Mouse (Mus musculus): ENCODE data around the gene Nek7. TPM values are rescaled to one million over a fixed set of nuclear protein-coding genes. Genes with fewer than 3 reads are reported as not detected.

Gene Nek7
- total and polyA plus RNA-seq, 3 experiments, result 4.7 to 9.1 TPM; not detected in 1

DNA sequence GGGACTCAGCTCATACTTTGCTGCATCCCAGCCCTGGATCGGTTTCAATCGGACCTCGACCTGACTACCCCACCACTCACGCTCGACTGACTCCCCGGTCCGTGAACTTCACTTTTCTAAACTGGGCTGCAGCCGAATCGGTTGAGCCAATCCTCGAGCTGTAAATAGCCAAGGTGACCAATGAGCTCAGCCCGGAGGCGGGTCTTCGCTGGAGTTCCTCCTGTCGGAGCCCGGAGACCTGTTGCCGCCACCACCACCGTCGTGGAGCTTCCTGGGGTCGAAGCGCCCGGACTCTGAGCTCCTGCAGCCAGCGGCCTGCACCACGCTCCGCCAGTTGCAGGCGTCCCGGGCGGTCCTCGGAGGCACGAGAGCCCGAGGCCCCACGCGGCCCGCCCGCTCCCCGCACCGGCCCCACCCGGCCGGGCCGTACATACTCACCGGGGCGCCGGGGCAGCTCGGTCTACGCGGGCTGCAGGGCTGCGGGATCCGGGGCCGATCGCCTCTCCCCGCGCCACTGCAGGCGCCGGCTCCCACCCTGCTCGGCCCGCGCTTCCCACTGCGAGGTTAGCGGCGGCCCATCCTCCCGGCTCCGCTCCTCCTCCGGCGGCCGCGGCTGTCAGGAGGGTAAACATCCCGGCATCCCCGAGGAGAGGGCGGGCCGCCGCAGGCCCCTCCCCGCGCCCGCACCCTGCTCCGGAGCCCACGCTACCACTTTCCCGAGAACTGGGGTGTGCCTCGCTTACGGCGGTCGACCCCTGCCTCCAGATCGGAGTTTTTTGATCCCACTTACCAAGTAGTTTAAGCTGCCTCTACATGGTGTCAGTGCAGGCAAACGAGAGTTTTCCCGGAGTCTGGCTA, 598 bp downstream of the Nek7 start:
- Histone ChIP-seq H3K27me3 (ENCODE audit: control insufficient read depth in 1 of 2, insufficient read depth in 2 of 2, low read length in 2 of 2) (no peaks in the 10 kb centered on the region), H3K9ac (ENCODE audit: control insufficient read depth, low read depth, low read length, poor library complexity, severe bottlenecking) (peak overlapping the region; percentile 80), H3K4me3 (ENCODE audit: control insufficient read depth in 1 of 2, insufficient read depth in 1 of 2, low read depth in 2 of 2, low read length in 2 of 2) (peak overlapping the region; percentile 63 to 77), H3K36me3 (ENCODE audit: control insufficient read depth in 1 of 2, insufficient read depth in 2 of 2, low read length in 2 of 2) (peaks cover 0 to 10% of the 10 kb centered on the region in 2 experiments; a peak in 2 of 4 replicates), H3K9me3 (replicated peaks; ENCODE audit: insufficient read depth, low read length) (no peaks in the 10 kb centered on the region), H3K79me2 (ENCODE audit: control insufficient read depth, insufficient read depth, low read length, poor library complexity) (peaks cover 8% of the 10 kb centered on the region), H3K4me1 (ENCODE audit: control insufficient read depth in 1 of 2, insufficient read depth in 2 of 2, low read length in 2 of 2) (peaks cover 0 to 7% of the 10 kb centered on the region in 2 experiments; a peak in 3 of 4 replicates), H3K27ac (ENCODE audit: control insufficient read depth, low read depth, low read length) (peak overlapping the region; percentile 66)
- peak; percentile 96 for DNase-seq (ENCODE audit: low read depth, low spot score)
- no peak for TF ChIP-seq MAFK (IDR thresholded peaks at IDR 0.05; ENCODE audit: borderline replicate concordance, low read depth, low read length)
- no peak for TF ChIP-seq RCOR1 (IDR thresholded peaks at IDR 0.05; ENCODE audit: low read depth, low read length)
- TF ChIP-seq NELFE (IDR thresholded peaks at IDR 0.05; ENCODE audit: low read depth, low read length), result peak; percentile 54; the same call in 1 of the 2 replicates
- TF ChIP-seq GATA1 (IDR thresholded peaks at IDR 0.05; ENCODE audit: low read depth, low read length), result no peak
- no peak for TF ChIP-seq KAT2A (conservative IDR thresholded peaks at IDR 0.05; ENCODE audit: low read depth, low read length)
- peak; percentile 49; the same call in 1 of the 2 replicates for TF ChIP-seq ZMIZ1 (IDR thresholded peaks at IDR 0.05; ENCODE audit: low read depth, low read length)
- TF ChIP-seq ELF1 (IDR thresholded peaks at IDR 0.05; ENCODE audit: low read depth, low read length), result 0 out of 2 replicates have a peak, but pooled peaks have one; percentile 17
- peak; percentile 48 for TF ChIP-seq HCFC1 (IDR thresholded peaks at IDR 0.05; ENCODE audit: low read depth, low read length)
- TF ChIP-seq MXI1 (IDR thresholded peaks at IDR 0.05; ENCODE audit: low read depth, low read length), result no peak; the same call in 1 of the 2 replicates
- peak; percentile 56; the same call in 1 of the 2 replicates for TF ChIP-seq MAZ (IDR thresholded peaks at IDR 0.05; ENCODE audit: low read depth, low read length)
- no peak for TF ChIP-seq USF2 (IDR thresholded peaks at IDR 0.05; ENCODE audit: borderline replicate concordance in 1 of 2, insufficient read depth in 1 of 2, low read depth in 1 of 2, low read length in 2 of 2)
- no peak for TF ChIP-seq MEF2A (IDR thresholded peaks at IDR 0.05; ENCODE audit: extremely low read depth, insufficient replicate concordance, low read depth, low read length, poor library complexity, severe bottlenecking)
- TF ChIP-seq CHD1 (IDR thresholded peaks at IDR 0.05; ENCODE audit: low read depth, low read length), result no peak
- TF ChIP-seq ZNF384 (IDR thresholded peaks at IDR 0.05; ENCODE audit: low read depth, low read length), result no peak
- TF ChIP-seq USF1 (IDR thresholded peaks at IDR 0.05; ENCODE audit: low read depth, low read length), result no peak
- TF ChIP-seq ETS1 (IDR thresholded peaks at IDR 0.05; ENCODE audit: low read depth, low read length), result no peak
- TF ChIP-seq MYB (IDR thresholded peaks at IDR 0.05; ENCODE audit: low read depth, low read length), result no peak
- TF ChIP-seq NRF1 (IDR thresholded peaks at IDR 0.05; ENCODE audit: insufficient read depth, low read depth, low read length, poor library complexity, severe bottlenecking), result no peak
- no peak for TF ChIP-seq JUND (IDR thresholded peaks at IDR 0.05; ENCODE audit: low read depth, low read length)
- no peak for TF ChIP-seq RAD21 (IDR thresholded peaks at IDR 0.05; ENCODE audit: low read depth, low read length)
- TF ChIP-seq POLR2AphosphoS5 (IDR thresholded peaks at IDR 0.05; ENCODE audit: borderline replicate concordance, low read depth, low read length), result no peak
- TF ChIP-seq ZC3H11A (IDR thresholded peaks at IDR 0.05; ENCODE audit: low read depth, low read length), result no peak
- no peak for TF ChIP-seq POLR2AphosphoS2 (IDR thresholded peaks at IDR 0.05; ENCODE audit: low read length)
- no peak for TF ChIP-seq UBTF (IDR thresholded peaks at IDR 0.05; ENCODE audit: borderline replicate concordance, insufficient read depth, low read depth, low read length)
- TF ChIP-seq TBP (IDR thresholded peaks at IDR 0.05; ENCODE audit: low read depth, low read length), result peak; percentile 74
- TF ChIP-seq CHD2 (IDR thresholded peaks at IDR 0.05; ENCODE audit: low read length), result peak; percentile 48; the same call in 1 of the 2 replicates
- TF ChIP-seq MAX (IDR thresholded peaks at IDR 0.05; ENCODE audit: low read length), result peak; percentile 74
- 0 out of 2 replicates have a peak, but pooled peaks have one; percentile 24 for TF ChIP-seq MYC (IDR thresholded peaks at IDR 0.05; ENCODE audit: low read depth, low read length)
- TF ChIP-seq ZKSCAN1 (IDR thresholded peaks at IDR 0.05; ENCODE audit: low read depth, low read length), result no peak
- peak in 1 of 2 experiments; percentile 13; a peak in 1 of 4 replicates for TF ChIP-seq EP300 (IDR thresholded peaks at IDR 0.05; ENCODE audit: low read depth in 1 of 2, low read length in 2 of 2)
- no peak for TF ChIP-seq E2F4 (IDR thresholded peaks at IDR 0.05; ENCODE audit: borderline replicate concordance, low read depth, low read length)
- peak; percentile 60 to 73; a peak in 3 of 4 replicates for TF ChIP-seq POLR2A (IDR thresholded peaks at IDR 0.05; ENCODE audit: control insufficient read depth in 1 of 2, insufficient read depth in 1 of 2, low read depth in 1 of 2, low read length in 2 of 2, poor library complexity in 1 of 2)
- TF ChIP-seq TAL1 (IDR thresholded peaks at IDR 0.05; ENCODE audit: low read length), result no peak
- no peak for TF ChIP-seq CTCF (IDR thresholded peaks at IDR 0.05 in 2 of 3, conservative IDR thresholded peaks at IDR 0.05 in 1 of 3; ENCODE audit: control insufficient read depth in 1 of 3, insufficient read depth in 1 of 3, low read depth in 2 of 3, low read length in 3 of 3, poor library complexity in 1 of 3, severe bottlenecking in 1 of 3)
- peak; percentile 19; the same call in 1 of the 2 replicates for TF ChIP-seq TCF12 (IDR thresholded peaks at IDR 0.05; ENCODE audit: low read depth, low read length)
